Mouse (Mus musculus): ENCODE results near the gene Tmem132a.

Gene Tmem132a

GRCm38 (mm10) chr19:10832030-10832429 lies 37.7 kb downstream of the Tmem132a start:
- no peak for DNase-seq (ENCODE audit: low spot score in 2 of 2)

GRCm38 (mm10) chr19:10831424-10831823 lies 38.3 kb downstream of the Tmem132a start:
- no peak for DNase-seq (ENCODE audit: low spot score in 2 of 2)

GRCm38 (mm10) chr19:10829436-10830175 lies 40.1 kb downstream of the Tmem132a start, which contains the start of gene Cd6:
Gene Cd6 (minus strand): TSS chr19:10830058.
- DNase-seq (ENCODE audit: low spot score in 2 of 2): no peak

GRCm38 (mm10) chr19:10828321-10828720 lies 41.4 kb downstream of the Tmem132a start:
- DNase-seq (ENCODE audit: low spot score in 2 of 2): no peak

- DNase-seq (ENCODE audit: low spot score in 2 of 2): no peak
Measured at GRCm38 (mm10) chr19:10824061-10824460, 45.7 kb downstream of the Tmem132a start.

- no peak for DNase-seq (ENCODE audit: low spot score in 2 of 2)
Measured at GRCm38 (mm10) chr19:10822534-10822933, 47.2 kb downstream of the Tmem132a start.

- no peak for DNase-seq (ENCODE audit: low spot score in 2 of 2)
Measured at GRCm38 (mm10) chr19:10821319-10821718, 48.4 kb downstream of the Tmem132a start.

GRCm38 (mm10) chr19:10818217-10818946 lies 51.4 kb downstream of the Tmem132a start:
- DNase-seq (ENCODE audit: low spot score in 2 of 2): no peak

- no peak for DNase-seq (ENCODE audit: low spot score in 2 of 2)
Measured at GRCm38 (mm10) chr19:10816462-10816861, 53.3 kb downstream of the Tmem132a start.

- no peak for DNase-seq (ENCODE audit: low spot score in 2 of 2)
Measured at GRCm38 (mm10) chr19:10815871-10816270, 53.9 kb downstream of the Tmem132a start.

GRCm38 (mm10) chr19:10813905-10814304 lies 55.8 kb downstream of the Tmem132a start:
- DNase-seq (ENCODE audit: low spot score in 2 of 2): no peak

- DNase-seq (ENCODE audit: low spot score in 2 of 2): no peak
Measured at GRCm38 (mm10) chr19:10813039-10813438, 56.7 kb downstream of the Tmem132a start.

- no peak for DNase-seq (ENCODE audit: low spot score in 2 of 2)
Measured at GRCm38 (mm10) chr19:10811471-10811870, 58.3 kb downstream of the Tmem132a start.

GRCm38 (mm10) chr19:10810176-10810492 lies 59.6 kb downstream of the Tmem132a start:
- DNase-seq (ENCODE audit: low spot score in 2 of 2): no peak

- DNase-seq (ENCODE audit: low spot score in 2 of 2): peak; percentile 77 to 87
Measured at GRCm38 (mm10) chr19:10809428-10810175, 60.1 kb downstream of the Tmem132a start.

- no peak for DNase-seq (ENCODE audit: low spot score in 2 of 2)
Measured at GRCm38 (mm10) chr19:10808524-10809233, 61.1 kb downstream of the Tmem132a start.

Data from right cerebral cortex, postnatal 36 days (tissue).